Mouse (Mus musculus) liver, embryonic 14.5 days (tissue): ENCODE results near the gene D3Ertd254e. TPM values are rescaled to one million over a fixed set of nuclear protein-coding genes. Genes with fewer than 3 reads are reported as not detected.

ENCODE experiments used
- ATAC-seq: fragments of 200-750 bp; cut with Nextera tagmentation; 2 replicates; pipeline ENCODE4 v1.8.0; 2017; ENCODE audit warnings: moderate number of reproducible peaks, mild to moderate bottlenecking, moderate library complexity; ENCODE audit not compliant: insufficient read depth
- DNase-seq, 3 experiments: peaks; one replicate each; pipeline ENCODE4 v3.0.0-alpha.2; 2012 to 2013; ENCODE audit warnings: low read depth in 3 of 3, low spot score in 3 of 3
- H3K27ac ChIP-seq: fragments of 300-500 bp; sonication (generic); 2 replicates; pipeline ENCODE4 v1.5.1; 2014; ENCODE audit warnings: moderate library complexity, mild to moderate bottlenecking, control low read depth, inconsistent platforms
- H3K27me3 ChIP-seq: fragments of 300-500 bp; sonication (generic); 2 replicates; pipeline ENCODE4 v1.6.1; 2014; ENCODE audit warnings: mild to moderate bottlenecking, low read length, moderate library complexity; ENCODE audit not compliant: control insufficient read depth, insufficient read depth
- H3K36me3 ChIP-seq: fragments of 300-500 bp; sonication (generic); replicated peaks from 2 replicates; pipeline ENCODE4 v1.6.1; 2014; ENCODE audit warnings: low read depth; ENCODE audit not compliant: control insufficient read depth, insufficient read depth
- H3K4me1 ChIP-seq, 2 experiments: fragments of 200-500 bp in 1 of 2; fragments of 300-500 bp in 1 of 2; sonication (generic) in 1 of 2; replicated peaks; 2 replicates each; pipeline ENCODE4 v1.6.1; 2012 to 2014; ENCODE audit warnings: antibody characterized with exemption in 1 of 2, inconsistent platforms in 1 of 2, low read length in 1 of 2; ENCODE audit not compliant: control insufficient read depth in 2 of 2, insufficient read depth in 2 of 2
- H3K4me2 ChIP-seq: fragments of 300-500 bp; sonication (generic); 2 replicates; pipeline ENCODE4 v1.6.1; 2014; ENCODE audit warnings: low read depth, mild to moderate bottlenecking, control low read depth, moderate library complexity
- H3K4me3 ChIP-seq, 2 experiments: fragments of 200-500 bp in 1 of 2; fragments of 300-500 bp in 1 of 2; sonication (generic) in 1 of 2; 2 replicates each; pipeline ENCODE4 v1.5.1; 2012 to 2014; ENCODE audit warnings: low read depth in 2 of 2, low read length in 2 of 2, mild to moderate bottlenecking in 2 of 2, control low read depth in 1 of 2, inconsistent platforms in 1 of 2, moderate library complexity in 1 of 2; ENCODE audit not compliant: insufficient read depth in 1 of 2
- H3K9ac ChIP-seq: fragments of 300-500 bp; sonication (generic); replicated peaks from 2 replicates; pipeline ENCODE4 v1.6.1; 2014; ENCODE audit warnings: mild to moderate bottlenecking, control low read depth, moderate library complexity
- H3K9me3 ChIP-seq: fragments of 300-500 bp; sonication (generic); 2 replicates; pipeline ENCODE4 v1.6.1; 2016; ENCODE audit warnings: low read length, mixed read lengths; ENCODE audit not compliant: control insufficient read depth
- CTCF ChIP-seq: IDR thresholded peaks from 2 replicates; pipeline ENCODE4 v1.5.1; 2016; ENCODE audit warnings: antibody characterized with exemption, low read depth, control low read depth
- EP300 ChIP-seq: IDR thresholded peaks from 2 replicates; pipeline ENCODE4 v1.6.1; 2016; ENCODE audit warnings: antibody characterized with exemption, low read depth
- WGBS: fragments of 180-500 bp; shearing (Covaris S2); extraction: QIAGEN DNeasy Blood & Tissue Kit; methylation state at CpG from one replicate; pipeline ENCODE4 v1.1.7; 2014; ENCODE audit not compliant: insufficient replicate concordance; 5-methylcytosine and 5-hydroxymethylcytosine counted together
- polyA plus RNA-seq, 2 experiments: library from polyadenylated mRNA; depleted of rRNA in 1 of 2; stranded (reverse) in 1 of 2; unstranded in 1 of 2; fragments of >200 nt; fragmentation: Nextera tagmentation in 1 of 2; extraction: Ambion mirVana in 1 of 2; gene quantifications; 2 replicates each; pipeline versions ENCODE4 v1.2.1 to v1.2.3; 2012 to 2014

Gene D3Ertd254e
- polyA plus RNA-seq, 2 experiments = 0.44 to 0.99 TPM

- H3K36me3 ChIP-seq = peaks cover under 1% of the 10 kb centered on the region
- 74% methylated on average over 1 of the region's 1 CpGs for WGBS
- no peaks in the 10 kb centered on the region for H3K9me3 ChIP-seq
- H3K4me3 ChIP-seq = no peak overlapping the region
- no peak for ATAC-seq
- no peak overlapping the region for H3K9ac ChIP-seq
- no peaks in the 10 kb centered on the region for H3K27me3 ChIP-seq
- H3K27ac ChIP-seq = no peak overlapping the region
- DNase-seq = no peak
- no peak overlapping the region for H3K4me2 ChIP-seq
- no peak for TF ChIP-seq EP300
- no peak for TF ChIP-seq CTCF
- H3K4me1 ChIP-seq = peaks cover 0 to 4% of the 10 kb centered on the region in 2 experiments; a peak in 1 of 4 replicates
Observed at GRCm38 (mm10) chr3:36170670-36171210, 19.9 kb downstream of the D3Ertd254e start.

GRCm38 (mm10) chr3:36171348-36171747 lies 20.5 kb downstream of the D3Ertd254e start:
- ATAC-seq (no peak), DNase-seq (no peak)
- 64% methylated on average over 1 of the region's 1 CpGs for whole genome bisulfite sequencing

GRCm38 (mm10) chr3:36173761-36174160 lies 22.9 kb downstream of the D3Ertd254e start:
- ATAC-seq (no peak), DNase-seq (no peak)
- Histone ChIP-seq H3K4me3 (no peak overlapping the region), H3K4me2 (no peak overlapping the region), H3K9me3 (no peaks in the 10 kb centered on the region), H3K27ac (no peak overlapping the region), H3K9ac (no peak overlapping the region), H3K36me3 (no peaks in the 10 kb centered on the region), H3K27me3 (no peaks in the 10 kb centered on the region), H3K4me1 (peaks cover 0 to 4% of the 10 kb centered on the region in 2 experiments; a peak in 1 of 4 replicates)
- no peak for TF ChIP-seq EP300
- no peak for TF ChIP-seq CTCF
- WGBS = 62% methylated on average over 2 of the region's 2 CpGs

More at GRCm38 (mm10) chr3:36171348-36171747, 20.5 kb downstream of the D3Ertd254e start:
- no peaks in the 10 kb centered on the region for H3K27me3 ChIP-seq
- no peak overlapping the region for H3K4me3 ChIP-seq
- H3K27ac ChIP-seq = no peak overlapping the region
- H3K36me3 ChIP-seq = no peaks in the 10 kb centered on the region
- H3K4me2 ChIP-seq = no peak overlapping the region
- H3K4me1 ChIP-seq = peaks cover 0 to 4% of the 10 kb centered on the region in 2 experiments; a peak in 1 of 4 replicates
- H3K9ac ChIP-seq = no peak overlapping the region
- TF ChIP-seq EP300 (no peak), CTCF (no peak)
- no peaks in the 10 kb centered on the region for H3K9me3 ChIP-seq

GRCm38 (mm10) chr3:36181519-36181918 lies 30.7 kb downstream of the D3Ertd254e start:
- no peaks in the 10 kb centered on the region for H3K4me1 ChIP-seq
- H3K9ac ChIP-seq = no peak overlapping the region
- 6% methylated on average over 4 of the region's 4 CpGs for WGBS
- H3K27me3 ChIP-seq = no peaks in the 10 kb centered on the region
- H3K27ac ChIP-seq = no peak overlapping the region
- H3K9me3 ChIP-seq = no peaks in the 10 kb centered on the region
- H3K4me3 ChIP-seq = no peak overlapping the region
- TF ChIP-seq CTCF = peak; percentile 36; the same call in 1 of the 2 replicates
- TF ChIP-seq EP300 = no peak
- ATAC-seq = no peak
- peak in 1 of 3 experiments; percentile 11 for DNase-seq
- H3K36me3 ChIP-seq = no peaks in the 10 kb centered on the region
- H3K4me2 ChIP-seq = no peak overlapping the region

GRCm38 (mm10) chr3:36186510-36186909 lies 35.7 kb downstream of the D3Ertd254e start:
- no peak overlapping the region for H3K4me3 ChIP-seq
- DNase-seq (no peak), ATAC-seq (no peak)
- 63% methylated on average over 4 of the region's 4 CpGs for WGBS
- no peaks in the 10 kb centered on the region for H3K36me3 ChIP-seq
- no peaks in the 10 kb centered on the region for H3K4me1 ChIP-seq
- no peaks in the 10 kb centered on the region for H3K9me3 ChIP-seq
- H3K4me2 ChIP-seq = no peak overlapping the region
- TF ChIP-seq EP300 (no peak), CTCF (no peak)
- H3K9ac ChIP-seq = no peak overlapping the region
- no peak overlapping the region for H3K27ac ChIP-seq
- no peaks in the 10 kb centered on the region for H3K27me3 ChIP-seq
